Mouse (Mus musculus) embryonic fibroblast, embryonic 13.5 days (primary cell): ENCODE data around the gene Pikfyve.

Experiments used
- CTCF ChIP-seq: IDR thresholded peaks from 2 replicates; pipeline ENCODE4 v1.5.1; 2011; ENCODE audit warnings: mild to moderate bottlenecking, control low read depth, low read length, moderate library complexity, borderline replicate concordance; ENCODE audit not compliant: insufficient read depth
- POLR2A ChIP-seq: IDR thresholded peaks from 2 replicates; pipeline ENCODE4 v1.6.1; 2011; ENCODE audit warnings: low read depth, mild to moderate bottlenecking, control low read depth, low read length, moderate library complexity

GRCm38 (mm10) chr1:65308476-65308875 is 122.0 kb downstream of the Pikfyve start:
- TF ChIP-seq CTCF (no peak), POLR2A (no peak)
